Mouse (Mus musculus) lung, postnatal 4 days (tissue): ENCODE measurements around the gene Alcam.

Source experiments
- DNase-seq, 2 experiments: peaks; one replicate each; pipeline ENCODE4 v3.0.0; 2021

Gene Alcam

GRCm38 (mm10) chr16:52363944-52364511, 89.8 kb downstream of the Alcam start:
- no peak for DNase-seq

GRCm38 (mm10) chr16:52343467-52344033, 110.3 kb downstream of the Alcam start:
- no peak for DNase-seq

- DNase-seq = peak in 1 of 2 experiments; percentile 28
Observed at GRCm38 (mm10) chr16:52342694-52343466, 111.0 kb downstream of the Alcam start.

GRCm38 (mm10) chr16:52334084-52334483, 119.8 kb downstream of the Alcam start:
- no peak for DNase-seq

GRCm38 (mm10) chr16:52333631-52334030, 120.2 kb downstream of the Alcam start:
- peak in 1 of 2 experiments; percentile 10 for DNase-seq

- no peak for DNase-seq
Observed at GRCm38 (mm10) chr16:52331341-52331830, 122.5 kb downstream of the Alcam start.

- DNase-seq = no peak
Observed at GRCm38 (mm10) chr16:52329420-52329819, 124.5 kb downstream of the Alcam start.

GRCm38 (mm10) chr16:52319229-52319628, 134.6 kb downstream of the Alcam start:
- DNase-seq = no peak

- DNase-seq = peak; percentile 49 to 76
Observed at GRCm38 (mm10) chr16:52311073-52311472, 142.8 kb downstream of the Alcam start.

GRCm38 (mm10) chr16:52307016-52307415, 146.9 kb downstream of the Alcam start:
- DNase-seq = no peak

GRCm38 (mm10) chr16:52303532-52303902, 150.4 kb downstream of the Alcam start:
- no peak for DNase-seq

GRCm38 (mm10) chr16:52302790-52303531, 150.9 kb downstream of the Alcam start:
- no peak for DNase-seq

GRCm38 (mm10) chr16:52301730-52302129, 152.1 kb downstream of the Alcam start:
- DNase-seq = no peak

- DNase-seq = no peak
Observed at GRCm38 (mm10) chr16:52296376-52296775, 157.5 kb downstream of the Alcam start.

GRCm38 (mm10) chr16:52295535-52295934, 158.3 kb downstream of the Alcam start:
- no peak for DNase-seq

GRCm38 (mm10) chr16:52292440-52293048, 161.3 kb downstream of the Alcam start:
- DNase-seq = no peak

- DNase-seq = no peak
Observed at GRCm38 (mm10) chr16:52280186-52280585, 173.7 kb downstream of the Alcam start.

GRCm38 (mm10) chr16:52265066-52265465, 188.8 kb downstream of the Alcam start:
- DNase-seq = no peak

GRCm38 (mm10) chr16:52263751-52264150, 190.1 kb downstream of the Alcam start:
- DNase-seq = no peak

- no peak for DNase-seq
Observed at GRCm38 (mm10) chr16:52262582-52262981, 191.3 kb downstream of the Alcam start.

- no peak for DNase-seq
Observed at GRCm38 (mm10) chr16:52261755-52262154, 192.1 kb downstream of the Alcam start.

- no peak for DNase-seq
Observed at GRCm38 (mm10) chr16:52250935-52251334, 202.9 kb downstream of the Alcam start.

- no peak for DNase-seq
Observed at GRCm38 (mm10) chr16:52250196-52250595, 203.7 kb downstream of the Alcam start.
